ENCODE assay signal across 25 mouse cellular contexts in the genomic region with DNA sequence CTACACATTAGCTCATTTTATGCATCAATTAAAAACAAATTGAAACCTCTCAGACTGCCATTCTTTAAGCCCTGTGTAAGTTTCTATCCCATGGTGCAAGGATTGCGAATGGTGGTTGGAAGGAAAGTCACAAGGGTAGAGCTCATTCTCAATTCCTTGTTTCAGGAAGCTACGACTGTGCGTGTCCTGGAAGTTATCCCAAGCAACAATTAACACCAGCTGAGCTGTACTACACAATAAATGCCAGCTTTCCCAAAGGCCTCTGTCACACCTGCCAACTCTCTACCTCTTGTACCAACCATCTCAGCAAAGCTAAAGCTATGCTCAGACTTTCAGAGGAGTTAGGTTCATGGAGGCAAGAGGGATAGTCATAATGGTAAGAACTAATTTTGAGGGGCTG.
A peak's percentile ranks its signal among the peaks of the same experiment; 100 is the strongest.
DNase-seq lines count a peak whose midpoint lies in the region; ATAC-seq and TF ChIP-seq lines count a peak whose summit lies in the region.
"Had no signal": no experiment of that assay in that cellular context is flagged by ENCODE, and none has a peak within 500 bp of the region (broad histone marks: within the 10 kb centered on the region; RNA-seq: fewer than 3 reads in every experiment).

No protein-coding gene starts in this region.

- H3K4me2 ChIP-seq in forebrain, embryonic 15.5 days (replicated peaks): no peak overlapping the region
- no peak overlapping the region for H3K4me2 ChIP-seq in hindbrain, postnatal 0 days (ENCODE audit: low read depth, low read length)
- H3K4me2 ChIP-seq: heart, embryonic 12.5 days; heart, embryonic 15.5 days; hindbrain, embryonic 13.5 days; intestine, embryonic 15.5 days; kidney, embryonic 15.5 days had no signal

- H3K4me3 ChIP-seq in forebrain, embryonic 15.5 days: no peak overlapping the region
- H3K4me3 ChIP-seq in forebrain, embryonic 10.5 days: no peak overlapping the region
- no peak overlapping the region for H3K4me3 ChIP-seq in hindbrain, postnatal 0 days (ENCODE audit: low read length)
- H3K4me3 ChIP-seq in hindbrain, embryonic 10.5 days: no peak overlapping the region
- H3K4me3 ChIP-seq: gastrocnemius, adult 2 months; heart, embryonic 12.5 days; heart, embryonic 15.5 days; hindbrain, embryonic 13.5 days; intestine, embryonic 15.5 days; kidney, embryonic 15.5 days had no signal

- H3K36me3 ChIP-seq in forebrain, embryonic 15.5 days: no peaks in the 10 kb centered on the region
- H3K36me3 ChIP-seq in forebrain, embryonic 10.5 days (replicated peaks): no peaks in the 10 kb centered on the region
- no peaks in the 10 kb centered on the region for H3K36me3 ChIP-seq in hindbrain, postnatal 0 days (ENCODE audit: insufficient read depth, low read length)
- H3K36me3 ChIP-seq in hindbrain, embryonic 10.5 days: no peaks in the 10 kb centered on the region
- H3K36me3 ChIP-seq: heart, embryonic 12.5 days; heart, embryonic 15.5 days; hindbrain, embryonic 13.5 days; intestine, embryonic 15.5 days; kidney, embryonic 15.5 days had no signal

- no peaks in the 10 kb centered on the region for H3K9me3 ChIP-seq in forebrain, embryonic 15.5 days
- no peaks in the 10 kb centered on the region for H3K9me3 ChIP-seq in forebrain, embryonic 10.5 days
- no peaks in the 10 kb centered on the region for H3K9me3 ChIP-seq in hindbrain, postnatal 0 days (ENCODE audit: low read length)
- no peaks in the 10 kb centered on the region for H3K9me3 ChIP-seq in hindbrain, embryonic 10.5 days
- H3K9me3 ChIP-seq: heart, embryonic 12.5 days; heart, embryonic 15.5 days; hindbrain, embryonic 13.5 days; intestine, embryonic 15.5 days; kidney, embryonic 15.5 days had no signal

- DNase-seq in cerebellum, postnatal 10 days: peak; percentile 12 to 16
- DNase-seq in cerebellum, postnatal 25 days: no peak
- no peak for DNase-seq in forebrain, embryonic 10.5 days (ENCODE audit: extremely low spot score, low spot score)
- DNase-seq in hindbrain, postnatal 0 days (ENCODE audit: low spot score): peak; percentile 27
- DNase-seq in hindbrain, embryonic 10.5 days (ENCODE audit: low spot score): no peak
- DNase-seq: adrenal gland, postnatal 10 days; adrenal gland, postnatal 36 days; cerebellum, adult 11 months; cerebellum, adult 2 months; cerebellum, adult 9-11 months; forebrain, postnatal 0 days; gastrocnemius, adult 2 months; gastrocnemius, postnatal 14 days; heart, adult 11 months; heart, postnatal 10 days; heart, postnatal 36 days; kidney, adult 11 months; kidney, adult 8-10 months had no signal

- H3K4me1 ChIP-seq in forebrain, embryonic 15.5 days: peaks cover 7% of the 10 kb centered on the region; the same call in 1 of the 2 replicates
- H3K4me1 ChIP-seq in forebrain, embryonic 10.5 days: 0 out of 2 replicates have a peak, but pooled peaks cover 3% of the 10 kb centered on the region
- no peaks in the 10 kb centered on the region for H3K4me1 ChIP-seq in hindbrain, postnatal 0 days (ENCODE audit: insufficient read depth, low read length)
- H3K4me1 ChIP-seq in hindbrain, embryonic 10.5 days (replicated peaks): no peaks in the 10 kb centered on the region
- H3K4me1 ChIP-seq: heart, embryonic 12.5 days; heart, embryonic 15.5 days; intestine, embryonic 15.5 days; kidney, embryonic 15.5 days had no signal

- peak; percentile 64; the same call in 1 of the 2 replicates for ATAC-seq in forebrain, embryonic 15.5 days (replicated peaks)
- ATAC-seq in hindbrain, postnatal 0 days: no peak
- ATAC-seq: activated CD4-positive, CD25-positive, alpha-beta regulatory T cell, adult 4 months; forebrain, postnatal 0 days; intestine, embryonic 15.5 days had no signal

- no peak overlapping the region for H3K27ac ChIP-seq in forebrain, embryonic 15.5 days (replicated peaks)
- H3K27ac ChIP-seq in forebrain, embryonic 10.5 days: no peak overlapping the region
- no peak overlapping the region for H3K27ac ChIP-seq in hindbrain, postnatal 0 days
- no peak overlapping the region for H3K27ac ChIP-seq in hindbrain, embryonic 10.5 days
- H3K27ac ChIP-seq: gastrocnemius, adult 2 months; heart, embryonic 15.5 days; hindbrain, embryonic 13.5 days; intestine, embryonic 15.5 days; kidney, embryonic 15.5 days had no signal

- no peaks in the 10 kb centered on the region for H3K27me3 ChIP-seq in forebrain, embryonic 15.5 days
- H3K27me3 ChIP-seq in forebrain, embryonic 10.5 days (ENCODE audit: poor library complexity, severe bottlenecking): no peaks in the 10 kb centered on the region
- H3K27me3 ChIP-seq in hindbrain, postnatal 0 days (ENCODE audit: insufficient read depth, low read length): no peaks in the 10 kb centered on the region
- no peaks in the 10 kb centered on the region for H3K27me3 ChIP-seq in hindbrain, embryonic 10.5 days (ENCODE audit: insufficient read depth, poor library complexity, severe bottlenecking)
- H3K27me3 ChIP-seq: heart, embryonic 12.5 days; heart, embryonic 15.5 days; hindbrain, embryonic 13.5 days; intestine, embryonic 15.5 days; kidney, embryonic 15.5 days had no signal

- WGBS in forebrain, embryonic 15.5 days: 44% methylated on average over 3 of the region's 3 CpGs
- 78% methylated on average over 3 of the region's 3 CpGs for WGBS in forebrain, embryonic 10.5 days
- WGBS in hindbrain, postnatal 0 days: 52% methylated on average over 3 of the region's 3 CpGs
- WGBS in hindbrain, embryonic 10.5 days: 90% methylated on average over 3 of the region's 3 CpGs

- TF ChIP-seq CTCF in hindbrain, postnatal 0 days (IDR thresholded peaks at IDR 0.05; ENCODE audit: low read depth): no peak

- no peak overlapping the region for H3K9ac ChIP-seq in forebrain, embryonic 15.5 days (replicated peaks)
- no peak overlapping the region for H3K9ac ChIP-seq in hindbrain, postnatal 0 days (replicated peaks; ENCODE audit: low read length)
- H3K9ac ChIP-seq: forebrain, postnatal 0 days; heart, embryonic 12.5 days; heart, embryonic 15.5 days; hindbrain, embryonic 13.5 days; intestine, embryonic 15.5 days; kidney, embryonic 15.5 days had no signal

Comparison
In these comparisons a context has a peak if more than half of its experiments do, and no peak if none do; other contexts are left out.
1. DNase-seq: peak in cerebellum, postnatal 10 days (2 of 2) and hindbrain, postnatal 0 days (single experiment); none in cerebellum, postnatal 25 days (0 of 2), forebrain, embryonic 10.5 days (single experiment) and hindbrain, embryonic 10.5 days (single experiment).